Mouse (Mus musculus) heart, postnatal 4 days (tissue): ENCODE data around the gene Kel. TPM values are rescaled to one million over a fixed set of nuclear protein-coding genes. Genes with fewer than 3 reads are reported as not detected.

Source experiments
- DNase-seq: peaks from one replicate; pipeline ENCODE4 v3.0.0; 2021
- total RNA-seq, 2 experiments: library from RNA; stranded (reverse); gene quantifications; 2 replicates each; pipeline ENCODE4 v1.2.3; 2021

Kel gene
- total RNA-seq = under 1 TPM; 0.41 TPM

- no peak for DNase-seq
Observed at GRCm38 (mm10) chr6:41704123-41704522, at the start of gene Kel. Gene Kel, minus strand, starts transcription at chr6:41704339.

DNA sequence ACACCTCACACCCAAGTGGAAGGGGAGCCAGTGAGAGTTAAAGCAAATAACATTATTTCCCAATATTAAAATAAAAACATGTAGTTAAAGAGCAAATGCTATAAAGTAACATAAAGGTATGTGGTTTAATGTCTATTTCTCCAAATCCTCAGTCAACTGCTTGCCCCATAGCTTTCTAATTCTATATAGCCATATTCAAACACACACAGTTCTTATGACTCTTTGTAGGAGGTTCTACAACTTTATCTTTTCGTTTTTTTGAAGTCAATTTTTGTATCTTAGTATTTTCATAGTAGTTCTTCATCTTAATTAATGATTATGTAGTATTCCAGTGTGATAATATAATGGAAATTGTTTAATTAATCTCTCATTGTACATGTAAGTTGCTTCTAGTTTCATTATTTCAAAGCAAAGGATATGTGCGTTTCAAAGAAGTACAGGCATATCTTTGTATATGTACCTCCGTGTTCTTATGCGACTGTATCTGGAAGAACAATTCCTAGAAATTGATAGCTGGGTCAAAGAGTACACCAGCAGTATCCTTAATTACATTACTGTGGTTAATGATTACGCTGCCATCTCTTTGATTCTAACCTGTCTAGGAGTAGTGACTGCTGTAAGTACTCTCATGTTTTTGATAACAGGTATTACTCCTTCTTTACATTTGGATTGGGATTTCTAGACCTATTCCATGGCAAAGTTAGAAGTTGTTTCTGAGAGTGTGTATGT, 40.7 kb upstream of the Kel start:
- no peak for DNase-seq

DNA sequence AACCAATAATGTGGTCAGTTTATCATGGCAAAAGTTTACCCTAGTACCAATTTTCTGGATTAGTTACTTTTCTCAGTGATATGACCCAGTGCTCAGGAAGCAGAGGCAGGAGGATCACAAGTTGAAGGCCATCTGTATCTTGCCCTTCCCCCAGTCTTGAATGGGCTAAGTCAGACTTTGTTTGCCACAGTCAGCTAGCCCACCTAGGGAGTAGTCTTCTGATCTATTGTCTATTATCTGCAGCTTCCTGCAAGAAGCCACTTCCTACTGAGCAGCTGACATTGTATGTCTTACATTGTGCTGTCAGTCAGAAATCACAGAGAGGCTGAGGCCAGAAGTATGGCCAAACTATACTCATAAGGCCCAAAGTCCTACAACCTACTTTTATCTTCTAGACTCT, 37.0 kb upstream of the Kel start:
- no peak for DNase-seq

- no peak for DNase-seq
Observed at GRCm38 (mm10) chr6:41734719-41735470, 30.8 kb upstream of the Kel start.

- no peak for DNase-seq
Observed at GRCm38 (mm10) chr6:41727989-41728609, 24.0 kb upstream of the Kel start.

- no peak for DNase-seq
Observed at GRCm38 (mm10) chr6:41721430-41721829, 17.3 kb upstream of the Kel start.

DNA sequence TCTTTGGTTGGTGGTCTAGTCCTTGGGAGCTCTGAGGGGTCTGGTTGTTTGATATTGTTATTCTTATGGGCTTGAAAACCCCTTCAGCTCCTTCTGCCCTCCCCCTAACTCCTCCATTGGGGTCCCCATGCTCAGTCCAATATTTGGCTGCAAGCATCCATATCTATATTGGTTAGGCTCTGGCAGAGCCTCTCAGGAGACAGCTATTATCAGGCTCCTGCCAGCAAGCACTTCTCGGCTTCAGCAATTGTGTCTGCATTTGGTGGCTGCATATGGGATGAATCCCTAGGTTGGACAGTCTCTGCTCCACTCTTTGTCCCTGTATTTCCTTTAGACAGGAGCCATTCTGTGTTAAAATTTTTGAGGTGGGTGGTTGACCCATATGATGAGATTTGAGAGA, 6.1 kb upstream of the Kel start:
- DNase-seq = no peak

- DNase-seq = no peak
Observed at GRCm38 (mm10) chr6:41706275-41706674, 2.1 kb upstream of the Kel start.

DNA sequence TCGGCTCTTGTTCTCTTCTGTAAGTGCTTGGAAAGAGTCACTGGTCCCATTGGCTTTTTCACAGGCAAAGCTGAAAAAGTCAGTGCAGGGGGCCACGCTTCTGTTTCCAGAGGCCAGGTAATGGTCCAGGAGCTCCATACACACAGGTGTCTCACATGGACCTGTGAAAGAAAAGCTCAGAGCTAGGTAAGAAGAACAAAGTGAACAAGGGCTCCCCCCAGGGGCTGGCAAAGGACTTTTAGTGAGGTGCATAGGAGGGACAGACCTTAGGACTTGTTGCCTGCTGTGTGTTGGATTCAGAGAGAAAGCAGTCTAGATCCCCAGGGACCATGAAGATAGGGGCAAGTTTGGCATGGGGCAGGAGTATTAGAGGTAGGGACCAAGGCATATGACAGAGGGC, 1.2 kb downstream of the Kel start:
- no peak for DNase-seq

- DNase-seq = no peak
Observed at GRCm38 (mm10) chr6:41701245-41701644, 2.9 kb downstream of the Kel start.

DNA sequence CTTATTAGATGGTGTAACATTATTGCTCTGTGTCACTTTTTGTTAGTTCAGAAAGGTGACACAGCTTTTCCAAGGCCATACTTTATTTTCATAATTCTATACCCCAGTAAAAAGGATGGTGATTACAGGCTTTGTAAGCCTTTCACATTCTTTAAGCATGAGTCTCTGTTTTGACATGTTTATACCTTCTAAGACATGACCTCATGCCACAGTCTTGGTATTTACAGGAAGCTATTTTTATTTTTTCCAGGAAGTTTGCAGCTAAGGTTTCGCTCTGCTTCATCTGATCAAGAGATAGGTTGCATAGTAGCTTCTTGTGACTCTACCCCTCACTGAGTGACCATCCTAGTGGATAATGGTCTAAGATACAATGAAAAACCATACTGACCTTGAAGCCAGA, 9.7 kb downstream of the Kel start:
- no peak for DNase-seq

DNA sequence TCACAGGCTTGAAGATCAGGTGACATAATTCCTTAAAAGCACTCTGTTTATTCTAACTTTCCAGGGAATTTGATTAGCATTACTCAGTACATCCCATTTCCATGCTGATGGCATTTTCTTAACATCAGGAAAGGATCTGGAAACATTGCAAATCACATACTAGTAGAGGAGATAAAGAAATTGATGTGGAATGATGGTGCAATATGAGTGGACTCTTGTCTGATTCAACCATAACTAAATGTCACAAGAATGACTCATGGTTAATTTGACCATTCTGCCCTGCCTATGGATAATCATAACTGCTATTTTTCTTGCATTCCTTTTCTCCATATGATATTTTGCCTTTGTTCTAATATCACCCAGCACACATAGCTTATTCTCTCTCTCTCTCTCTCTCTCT, 11.9 kb downstream of the Kel start:
- no peak for DNase-seq

- no peak for DNase-seq
Observed at GRCm38 (mm10) chr6:41685596-41685995, 18.5 kb downstream of the Kel start.

GRCm38 (mm10) chr6:41684911-41685310, 19.2 kb downstream of the Kel start:
- DNase-seq = no peak

DNA sequence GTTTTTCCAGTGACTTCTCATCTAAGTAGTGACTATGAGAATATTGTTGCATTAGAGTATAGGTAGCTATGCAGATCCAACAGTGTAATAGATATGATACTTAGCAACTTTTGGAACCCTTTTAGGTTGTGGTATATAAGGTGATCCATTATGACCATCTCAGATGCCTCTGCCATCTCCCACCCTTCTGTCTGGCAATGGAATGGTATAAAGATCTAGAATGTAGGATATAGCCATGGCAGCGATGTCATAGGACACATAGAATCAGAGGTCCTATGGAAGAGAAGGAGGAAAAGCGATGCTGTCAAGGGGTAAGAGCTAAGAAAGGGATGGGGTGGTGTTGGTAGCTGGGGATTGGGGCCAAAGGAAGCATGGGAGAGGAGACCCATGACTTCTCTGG, 20.0 kb downstream of the Kel start, which contains the start of gene Llcfc1:
Gene Llcfc1 (plus strand): TSS at position 301 of the 400 bp plus-strand sequence.
- DNase-seq = no peak

GRCm38 (mm10) chr6:41681656-41682055, 22.5 kb downstream of the Kel start:
- no peak for DNase-seq

- no peak for DNase-seq
Observed at GRCm38 (mm10) chr6:41680669-41681068, 23.5 kb downstream of the Kel start, which contains the start of gene Trpv5. Gene Trpv5, minus strand, starts transcription at chr6:41680769.

GRCm38 (mm10) chr6:41676530-41676929, 27.6 kb downstream of the Kel start:
- no peak for DNase-seq

DNA sequence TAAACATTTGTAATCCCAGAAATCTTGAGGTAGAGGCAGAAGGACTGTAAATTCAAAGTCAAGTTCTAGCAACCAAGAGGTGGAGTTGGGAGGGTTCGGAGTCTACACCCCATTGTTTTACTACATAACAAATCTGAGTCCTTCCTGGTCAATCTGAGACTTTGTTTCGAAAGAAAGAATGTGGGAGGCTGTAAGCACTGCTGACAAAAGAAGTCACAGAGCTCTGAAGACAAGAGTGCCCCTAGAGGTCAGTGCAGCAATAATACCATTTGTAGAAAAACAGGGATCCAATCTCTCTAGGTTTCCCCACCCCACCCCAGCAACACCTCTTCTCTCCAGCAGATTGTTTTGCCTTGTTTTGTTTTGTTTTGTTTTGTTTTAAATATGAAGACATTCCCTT, 41.8 kb downstream of the Kel start:
- no peak for DNase-seq

GRCm38 (mm10) chr6:41658487-41658886, 45.7 kb downstream of the Kel start:
- DNase-seq = no peak

GRCm38 (mm10) chr6:41654648-41655047, 49.5 kb downstream of the Kel start:
- DNase-seq = no peak

- no peak for DNase-seq
Observed at GRCm38 (mm10) chr6:41653173-41653572, 51.0 kb downstream of the Kel start.

DNA sequence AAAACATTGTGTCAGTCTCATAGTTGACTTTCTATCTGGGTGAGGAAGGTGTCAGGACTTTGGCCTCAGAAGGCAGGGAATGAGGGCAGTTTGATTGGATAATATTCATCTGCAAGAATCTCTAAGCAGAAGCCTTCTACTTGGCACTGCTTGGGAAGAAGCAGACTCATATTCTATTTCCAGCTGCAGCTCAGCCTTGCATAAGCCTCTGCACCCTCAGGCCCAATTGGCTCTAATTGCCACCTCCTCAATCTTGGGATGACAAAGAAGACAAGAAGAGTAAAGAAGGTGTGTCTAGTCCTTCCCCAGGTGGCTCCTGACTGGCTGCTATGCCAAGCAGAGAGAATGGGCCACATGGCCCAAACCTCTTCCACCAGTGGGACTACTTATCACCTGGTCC, 57.5 kb downstream of the Kel start:
- DNase-seq = no peak

DNA sequence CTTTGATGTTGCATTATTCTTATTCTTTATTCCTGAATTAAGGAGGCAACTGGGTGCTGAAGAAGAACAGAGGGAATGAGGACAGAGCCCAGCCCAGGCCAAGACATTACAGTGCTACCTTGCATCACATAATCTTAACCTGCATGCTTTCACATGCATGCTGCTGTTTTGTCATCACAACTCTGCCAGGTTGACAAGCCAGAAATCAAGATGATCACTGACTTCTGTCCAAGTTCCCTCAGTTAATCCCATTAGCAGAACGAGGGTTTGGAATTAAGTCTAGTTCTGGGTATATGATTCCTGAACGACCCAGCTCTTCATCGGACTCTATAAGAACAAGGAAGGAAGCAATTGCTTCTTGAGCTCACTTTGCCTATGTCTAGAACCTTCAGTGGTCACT, 57.9 kb downstream of the Kel start:
- no peak for DNase-seq
